Mouse (Mus musculus): ENCODE data around the gene Sim2.

Gene Sim2

DNA sequence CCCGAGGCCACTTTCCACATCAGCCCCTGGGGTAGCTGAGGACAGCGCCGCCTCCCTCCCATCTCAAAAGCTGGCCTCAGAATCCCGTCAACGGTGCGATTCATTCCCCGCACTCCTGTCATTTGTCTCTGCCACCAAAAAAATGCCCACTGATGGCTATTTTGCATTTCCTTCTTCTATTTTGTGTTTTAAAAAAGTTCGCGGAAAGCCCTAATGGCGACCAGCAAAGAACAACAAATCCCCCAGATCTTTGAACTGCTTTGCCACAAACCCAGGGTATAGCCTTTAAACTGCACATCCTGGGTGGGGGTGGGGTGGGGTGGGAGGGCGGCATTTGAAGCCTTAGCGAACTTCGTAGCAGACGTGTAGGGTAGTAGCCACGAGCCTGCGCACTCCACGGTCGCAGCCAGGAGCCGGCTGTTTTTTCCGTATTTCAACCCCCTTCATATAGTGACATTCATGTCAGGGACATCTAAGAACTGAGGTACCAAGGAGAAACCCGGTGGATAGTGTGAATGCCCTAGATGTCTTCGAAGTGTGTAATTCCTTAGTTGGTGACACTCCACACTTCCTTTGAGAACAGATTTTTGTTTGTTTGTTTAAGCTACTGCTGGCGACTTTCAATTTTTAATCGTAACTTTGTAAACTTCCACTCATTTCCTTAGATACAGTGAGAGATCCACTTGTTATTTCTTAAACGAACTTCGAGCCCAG is 10.5 kb downstream of the Sim2 start:
- DNase-seq (ENCODE audit: low read depth, low spot score): no peak

DNA sequence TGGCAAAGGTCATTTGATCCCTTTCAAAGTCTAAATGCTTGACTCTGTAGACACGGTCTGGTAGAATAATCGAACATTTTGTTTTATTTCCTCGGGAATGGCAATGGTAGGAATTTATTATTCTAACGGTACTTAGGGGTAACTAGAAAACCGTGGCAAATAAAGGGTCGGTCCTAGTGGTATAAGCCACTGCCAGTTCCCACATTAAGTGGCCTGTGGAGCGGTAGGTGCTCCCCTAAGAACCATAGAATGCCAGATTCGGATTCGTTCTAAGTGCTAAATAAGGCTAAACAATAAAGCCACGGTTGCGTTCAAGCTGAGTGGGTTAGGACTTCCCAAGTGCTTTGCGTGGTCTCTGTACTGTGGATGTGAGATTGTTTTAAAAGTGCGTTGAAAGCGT is 11.7 kb downstream of the Sim2 start:
- no peak for DNase-seq (ENCODE audit: low read depth, low spot score)

DNA sequence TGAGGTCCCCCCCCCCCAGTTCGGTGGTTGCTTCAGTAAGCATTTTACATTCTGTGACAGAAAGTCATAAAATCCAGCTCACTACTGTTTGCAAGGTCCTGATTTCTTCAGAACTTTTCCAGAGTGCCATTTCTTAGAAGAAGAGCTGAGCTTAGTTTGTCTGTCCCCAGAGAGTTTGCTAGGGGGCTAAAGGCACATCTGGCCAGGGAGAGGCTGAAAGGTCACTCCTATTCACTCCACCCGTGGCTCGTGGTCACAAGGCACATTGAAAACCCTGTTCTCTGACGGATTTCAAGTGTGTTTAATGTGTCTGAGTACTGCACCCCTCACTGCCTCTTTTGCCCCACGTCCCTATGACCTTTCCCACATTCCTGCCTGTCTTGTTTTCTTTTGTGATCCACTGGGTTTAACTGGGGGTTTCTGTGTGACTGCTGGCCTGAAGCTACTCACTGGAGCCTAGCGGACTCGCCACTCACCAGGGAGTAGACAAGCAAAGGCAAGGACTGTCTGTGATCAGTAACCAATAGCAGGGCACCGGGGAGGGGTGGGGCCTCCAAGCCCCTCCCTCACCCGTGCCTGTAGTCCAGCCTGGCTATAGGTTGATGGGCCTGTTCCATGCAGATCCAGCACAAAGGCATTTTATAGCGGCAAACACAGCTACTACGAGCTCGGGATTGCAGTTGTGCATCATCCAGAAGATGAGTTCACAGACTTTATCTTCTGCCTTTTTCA is 13.2 kb downstream of the Sim2 start:
- DNase-seq (ENCODE audit: low read depth, low spot score): no peak

DNA sequence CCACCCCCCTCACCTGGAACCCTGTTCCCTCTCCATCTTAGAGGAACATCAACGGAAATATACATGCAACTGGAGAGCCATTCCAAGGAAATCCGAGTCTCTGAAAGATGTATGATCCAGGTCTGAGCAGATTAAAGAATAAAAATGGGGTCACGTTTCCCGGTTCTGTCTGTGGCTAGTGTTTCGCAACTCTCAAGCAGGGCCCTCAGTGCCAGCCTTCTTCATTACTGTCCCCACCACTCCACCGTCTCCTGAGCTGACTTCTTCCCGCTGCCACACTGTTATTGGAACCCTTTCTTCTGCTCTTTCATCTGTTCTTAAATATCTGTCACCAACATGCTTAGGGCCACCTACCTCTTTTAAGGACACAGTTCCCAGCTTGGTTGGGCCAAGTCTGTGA is 28.4 kb downstream of the Sim2 start:
- DNase-seq (ENCODE audit: low read depth, low spot score): no peak

DNA sequence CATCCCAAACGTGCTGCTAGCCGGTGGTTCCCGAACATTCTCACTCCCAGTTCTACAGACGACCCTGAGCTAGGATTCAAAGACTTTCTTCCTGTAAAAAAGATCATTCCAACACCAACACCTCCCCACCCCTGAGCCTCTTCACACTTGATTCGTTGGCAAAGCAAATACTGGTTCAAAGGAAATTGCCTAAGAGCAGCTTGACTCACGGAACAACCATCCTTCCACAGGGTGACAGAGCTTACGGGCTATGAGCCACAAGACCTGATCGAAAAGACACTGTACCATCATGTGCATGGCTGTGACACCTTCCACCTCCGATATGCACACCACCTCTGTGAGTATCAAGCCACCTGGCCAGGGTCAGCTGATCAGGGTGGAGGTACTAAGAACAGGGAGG is 30.0 kb downstream of the Sim2 start:
- DNase-seq (ENCODE audit: low read depth, low spot score): no peak

DNA sequence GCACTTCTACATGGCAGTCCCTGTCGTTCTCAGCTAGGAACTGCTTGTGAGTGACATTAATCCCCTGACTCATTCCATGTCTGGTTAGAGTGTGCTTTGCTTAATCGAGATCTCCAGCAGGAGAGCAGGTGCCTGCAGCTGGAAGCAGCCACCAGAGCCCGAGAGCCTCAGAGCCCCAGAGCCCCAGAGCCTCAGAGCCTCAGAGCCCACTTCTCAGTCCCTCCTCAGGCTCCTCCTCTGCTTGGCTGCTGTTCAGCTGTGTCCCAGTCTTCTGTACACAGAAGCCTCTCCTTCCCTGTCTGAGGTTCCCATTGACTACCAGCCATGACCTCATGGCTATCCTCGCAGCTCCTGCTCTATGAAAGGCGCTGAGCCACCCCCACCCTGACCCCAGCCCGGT is 32.6 kb downstream of the Sim2 start:
- DNase-seq (ENCODE audit: low read depth, low spot score): no peak

DNA sequence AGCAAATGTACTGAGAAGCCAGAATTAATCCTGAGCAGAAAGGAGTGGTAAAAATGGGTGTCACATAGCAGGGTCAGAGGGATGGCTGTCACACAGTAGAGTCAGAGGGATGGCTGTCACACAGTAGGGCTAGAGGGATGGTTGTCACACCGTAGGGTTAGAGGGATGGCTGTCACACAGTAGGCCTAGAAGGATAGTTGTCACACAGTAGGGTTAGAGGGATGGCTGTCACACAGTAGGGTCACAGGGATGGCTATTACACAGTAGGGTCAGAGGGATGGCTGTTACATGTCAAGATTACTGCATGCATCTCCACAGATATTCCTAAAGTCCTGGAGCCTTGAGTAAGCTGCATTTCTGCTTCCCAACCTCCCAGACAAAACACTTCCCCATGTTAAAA is 33.7 kb downstream of the Sim2 start:
- DNase-seq (ENCODE audit: low read depth, low spot score): no peak

DNA sequence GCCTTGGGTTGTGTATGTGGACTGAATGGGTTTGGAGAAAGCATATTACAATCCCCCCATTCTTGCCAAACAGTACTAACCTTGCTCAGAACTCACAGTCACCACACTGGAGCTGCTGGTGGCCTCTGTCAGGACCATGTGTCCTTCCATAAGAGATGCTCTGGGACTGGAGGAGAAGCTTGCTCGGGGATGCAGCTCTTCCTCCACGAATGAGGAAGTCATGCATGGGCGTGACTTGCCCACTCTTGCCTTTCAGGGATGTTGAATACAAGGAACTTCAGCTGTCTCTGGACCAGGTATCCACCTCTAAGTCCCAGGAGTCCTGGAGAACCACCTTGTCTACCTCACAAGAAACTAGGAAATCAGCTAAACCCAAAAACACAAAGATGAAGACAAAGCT is 37.6 kb downstream of the Sim2 start:
- no peak for DNase-seq (ENCODE audit: low read depth, low spot score)

DNA sequence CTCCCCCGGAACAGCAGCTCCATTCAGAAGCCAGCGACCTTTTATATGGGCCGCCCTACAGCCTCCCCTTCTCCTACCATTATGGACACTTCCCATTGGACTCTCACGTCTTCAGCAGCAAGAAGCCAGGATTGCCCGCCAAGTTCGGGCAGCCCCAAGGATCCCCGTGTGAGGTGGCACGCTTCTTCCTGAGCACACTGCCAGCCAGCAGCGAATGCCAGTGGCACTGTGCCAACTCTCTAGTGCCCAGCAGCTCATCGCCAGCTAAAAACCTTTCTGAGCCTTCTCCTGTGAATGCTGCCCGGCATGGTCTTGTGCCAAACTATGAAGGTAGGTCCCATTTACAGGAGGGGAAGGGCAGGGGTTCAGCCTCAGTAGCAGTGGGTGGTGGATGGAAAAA is 38.5 kb downstream of the Sim2 start:
- DNase-seq (ENCODE audit: low read depth, low spot score): no peak

DNA sequence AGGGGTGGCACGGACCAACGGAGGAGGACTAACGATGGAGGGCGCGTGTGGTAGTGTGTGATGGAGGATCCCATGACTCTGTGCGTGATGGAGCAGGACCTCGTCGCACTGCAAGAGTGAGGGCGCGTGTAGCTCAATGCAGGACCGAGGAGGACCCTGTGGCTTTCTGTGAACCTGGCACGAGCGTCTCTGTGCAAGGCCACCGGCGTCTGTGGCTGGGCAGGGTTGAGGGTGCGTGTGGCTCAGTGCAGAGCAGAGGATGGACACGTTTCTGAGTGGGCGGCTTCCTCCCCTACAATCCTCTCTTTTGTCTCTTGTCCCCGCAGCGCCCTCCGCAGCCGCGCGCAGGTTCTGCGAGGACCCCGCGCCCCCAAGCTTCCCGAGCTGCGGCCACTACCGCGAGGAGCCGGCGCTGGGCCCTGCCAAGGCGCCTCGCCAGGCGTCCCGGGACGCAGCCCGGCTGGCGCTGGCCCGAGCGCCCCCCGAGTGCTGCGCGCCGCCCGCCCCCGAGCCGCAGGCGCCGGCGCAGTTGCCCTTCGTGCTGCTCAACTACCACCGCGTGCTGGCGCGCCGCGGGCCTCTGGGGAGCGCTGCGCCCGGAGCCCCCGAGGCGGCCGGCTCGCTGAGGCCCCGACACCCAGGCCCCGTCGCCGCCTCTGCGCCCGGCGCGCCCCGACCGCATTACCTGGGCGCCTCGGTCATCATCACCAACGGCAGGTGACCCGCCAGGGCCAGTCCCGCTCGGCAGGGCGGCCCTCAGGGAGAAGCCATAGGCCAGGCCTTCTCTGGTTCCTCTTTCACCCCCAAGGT is 40.6 kb downstream of the Sim2 start:
- DNase-seq (ENCODE audit: low read depth, low spot score): no peak

DNA sequence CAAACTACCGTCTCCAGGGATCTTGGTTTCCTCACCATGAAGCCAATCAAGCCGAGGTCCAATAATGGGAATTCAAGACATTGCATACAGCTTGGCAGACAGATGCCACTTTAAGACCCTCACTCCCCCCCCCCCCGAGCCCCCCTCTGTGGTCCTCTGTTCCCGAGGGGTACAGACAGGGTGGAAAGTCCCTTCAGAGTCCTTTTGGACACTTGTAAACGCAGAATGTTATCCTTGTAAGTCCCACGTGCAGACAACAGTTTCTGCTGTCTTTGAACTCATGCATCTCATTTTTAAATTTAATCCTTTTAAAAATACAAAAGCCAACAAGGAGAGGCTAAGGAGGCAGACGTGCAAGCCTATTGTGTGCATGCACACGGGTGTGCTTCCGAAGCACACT is 41.5 kb downstream of the Sim2 start:
- no peak for DNase-seq (ENCODE audit: low read depth, low spot score)

DNA sequence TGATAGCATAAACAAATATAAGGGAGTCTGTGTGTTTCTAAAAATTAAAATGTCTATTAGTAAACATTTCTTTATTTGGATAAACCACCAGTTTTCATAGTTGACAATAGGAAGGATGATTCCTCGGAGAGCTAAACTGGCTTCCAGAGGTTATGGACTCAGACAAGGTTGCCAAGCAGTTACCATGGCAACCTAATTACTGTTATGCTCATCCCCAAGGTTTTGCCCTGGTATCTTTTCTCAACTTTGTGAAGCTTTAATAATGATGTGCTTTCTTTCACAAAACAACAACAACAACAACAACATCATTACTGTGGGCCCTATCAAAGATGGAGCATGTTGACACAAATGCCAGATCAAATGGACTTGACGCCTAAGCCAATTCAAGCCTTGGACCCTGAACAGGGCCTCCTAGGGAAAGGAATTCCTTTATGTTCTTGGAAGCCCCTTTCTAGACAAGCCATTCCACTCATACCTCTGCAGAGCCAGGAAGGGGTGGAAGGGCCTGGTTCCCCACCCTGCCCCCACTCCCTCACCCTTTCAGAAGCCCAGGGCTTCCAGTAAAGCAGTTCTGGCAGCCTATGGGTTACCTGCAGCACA is 43.6 kb downstream of the Sim2 start:
- no peak for DNase-seq (ENCODE audit: low read depth, low spot score)

DNA sequence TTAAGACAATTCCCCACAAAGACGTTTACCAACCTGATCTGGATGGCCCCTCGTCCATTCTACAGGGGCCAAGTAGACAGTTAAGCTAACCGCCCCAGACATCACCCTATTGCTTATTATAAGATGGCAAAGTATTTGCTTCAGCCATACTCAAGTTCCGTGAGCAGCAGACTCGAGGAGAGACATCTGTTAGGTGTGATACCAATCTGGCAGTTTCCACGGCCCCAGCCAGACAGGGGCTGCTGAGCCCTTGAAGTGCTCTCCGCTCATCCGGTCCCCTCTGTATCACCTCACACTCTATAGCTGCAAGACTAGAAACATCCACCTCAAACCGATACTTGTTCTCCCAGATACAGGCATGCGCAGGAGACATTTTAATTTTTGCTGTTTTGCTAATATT is 49.5 kb downstream of the Sim2 start:
- no peak for DNase-seq (ENCODE audit: low read depth, low spot score)

DNA sequence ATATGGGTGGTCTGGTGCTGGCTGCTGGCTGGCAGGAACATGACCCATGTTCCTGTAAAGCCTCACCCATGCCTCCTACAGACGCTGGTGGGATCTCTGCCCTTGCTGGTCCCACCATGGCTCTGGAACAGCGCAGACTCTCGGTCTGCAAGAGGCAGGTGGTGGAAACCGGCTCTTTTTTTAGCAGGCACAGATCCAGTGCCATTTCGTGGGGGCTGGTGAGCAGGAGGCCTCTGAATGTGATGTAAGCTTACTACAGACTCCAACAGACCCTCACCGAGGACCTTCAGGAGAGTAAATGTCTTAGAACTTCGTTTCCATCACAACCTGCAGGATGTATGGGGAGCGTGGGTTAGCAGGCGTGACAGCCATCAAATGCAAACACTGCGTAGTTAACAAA is 56.0 kb downstream of the Sim2 start:
- no peak for DNase-seq (ENCODE audit: low read depth, low spot score)

DNA sequence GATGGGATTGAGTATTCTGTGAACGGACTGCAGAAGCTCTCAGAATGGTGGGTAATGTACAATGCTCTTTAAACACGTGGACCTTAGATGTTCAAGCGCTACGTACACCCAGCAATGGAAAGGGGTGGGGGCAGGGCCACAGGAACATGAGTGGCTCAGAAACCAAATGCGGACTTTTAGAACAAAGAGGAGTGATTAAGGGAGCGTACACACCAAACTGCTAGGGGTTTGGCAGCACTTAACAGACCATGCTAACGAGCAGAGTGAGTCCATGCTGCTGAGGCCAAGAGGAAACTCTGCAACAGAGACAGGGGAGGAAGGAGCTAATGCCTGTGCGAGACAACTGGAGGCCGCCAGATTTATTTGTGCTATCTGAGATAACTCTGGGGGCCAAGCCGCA is 58.6 kb downstream of the Sim2 start:
- DNase-seq (ENCODE audit: low read depth, low spot score): no peak

DNA sequence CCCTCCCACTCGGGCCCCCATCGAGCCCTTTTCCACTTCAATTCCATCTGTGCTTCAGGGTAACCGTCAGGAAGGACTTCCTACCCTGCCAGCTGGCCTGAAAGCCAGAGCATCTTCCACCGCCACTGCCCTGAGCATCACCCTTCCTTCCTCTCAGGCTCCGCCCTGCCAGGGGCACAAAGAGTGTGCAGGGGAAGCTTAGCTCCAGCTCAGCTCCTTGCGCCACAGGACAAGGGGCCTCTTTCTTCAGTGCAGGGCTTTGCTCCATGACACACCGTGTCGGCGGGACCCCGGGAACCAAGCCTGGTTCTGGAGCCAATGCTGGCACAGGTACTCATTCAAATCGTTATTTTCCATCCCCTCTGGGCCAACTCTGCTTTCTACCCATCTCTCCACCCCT is 63.4 kb downstream of the Sim2 start:
- DNase-seq (ENCODE audit: low read depth, low spot score): no peak

DNA sequence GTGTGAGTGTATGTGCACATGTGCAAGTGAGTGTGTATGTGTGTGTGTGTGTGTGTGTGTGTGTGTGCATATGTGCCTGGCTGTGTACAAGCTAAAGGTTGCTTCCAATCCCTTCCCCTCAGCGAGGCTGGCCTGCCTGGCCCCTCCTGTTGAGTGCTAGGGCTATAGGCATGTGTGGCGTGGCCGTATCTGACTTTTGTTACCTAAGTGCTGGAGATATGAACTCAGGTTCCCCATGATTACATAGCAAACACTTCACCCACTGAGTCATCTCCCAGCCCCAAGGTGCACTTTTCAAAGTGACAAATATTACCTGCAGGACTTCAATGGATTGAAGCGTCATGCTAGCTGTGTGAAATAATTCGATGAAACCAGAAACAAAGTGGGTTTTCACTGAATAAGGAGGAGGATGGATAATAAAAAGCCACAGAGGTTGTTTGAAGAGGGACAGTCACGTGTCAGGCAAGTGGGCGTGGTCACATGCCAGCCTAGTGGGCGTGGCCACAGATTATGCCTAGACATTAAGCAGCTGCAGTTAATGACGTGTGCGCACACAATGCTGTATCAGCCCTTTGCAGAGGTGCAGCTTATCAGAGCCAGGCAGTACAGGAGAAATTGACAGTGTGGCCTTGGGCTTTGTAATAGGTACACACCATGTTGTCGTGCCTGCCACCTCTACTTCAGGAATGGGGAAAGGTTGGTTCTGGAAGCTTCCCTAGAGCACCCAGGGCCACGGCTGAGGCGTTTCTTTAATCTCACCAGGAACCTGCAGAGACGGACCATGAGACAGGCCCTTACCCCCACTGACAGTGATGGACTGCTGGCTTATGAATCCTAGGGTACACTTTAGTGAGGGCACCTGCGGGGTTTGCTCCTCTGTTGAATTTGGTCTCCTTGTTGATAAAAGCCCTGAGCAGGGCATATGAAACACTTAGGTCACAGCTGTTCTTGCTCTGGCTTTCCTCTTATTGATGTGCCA is 65.7 kb downstream of the Sim2 start:
- DNase-seq (ENCODE audit: low read depth, low spot score): peak; percentile 5

DNA sequence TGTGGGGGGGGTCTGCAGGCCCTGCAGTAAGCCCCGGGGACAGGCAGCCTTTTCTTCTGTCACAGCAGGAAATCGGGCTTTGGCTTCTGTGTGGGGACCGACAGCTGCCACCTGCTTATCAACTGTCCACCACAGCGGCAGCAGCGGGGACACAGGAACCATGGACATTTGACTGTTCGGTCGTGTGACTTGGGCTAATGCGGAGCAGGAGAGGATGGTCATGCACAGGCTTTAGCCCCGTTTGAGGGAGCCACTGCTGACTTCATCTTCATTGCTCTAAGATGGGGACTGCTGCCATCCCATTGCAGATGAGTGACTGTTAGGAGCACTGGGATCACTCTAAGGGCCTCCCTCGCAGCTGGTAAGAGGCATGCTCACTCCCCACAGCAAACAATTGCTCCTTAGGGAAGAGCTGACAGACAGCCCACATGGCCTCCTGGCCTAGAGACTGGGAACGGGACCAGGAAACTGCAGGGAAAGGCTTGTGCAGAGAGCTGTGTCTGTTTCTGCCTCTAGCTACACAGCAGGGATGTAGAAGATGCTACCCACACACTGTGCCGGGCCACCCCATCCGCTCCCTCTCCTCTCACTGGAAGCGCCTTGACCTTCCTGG is 70.4 kb downstream of the Sim2 start:
- DNase-seq (ENCODE audit: low read depth, low spot score): no peak

DNA sequence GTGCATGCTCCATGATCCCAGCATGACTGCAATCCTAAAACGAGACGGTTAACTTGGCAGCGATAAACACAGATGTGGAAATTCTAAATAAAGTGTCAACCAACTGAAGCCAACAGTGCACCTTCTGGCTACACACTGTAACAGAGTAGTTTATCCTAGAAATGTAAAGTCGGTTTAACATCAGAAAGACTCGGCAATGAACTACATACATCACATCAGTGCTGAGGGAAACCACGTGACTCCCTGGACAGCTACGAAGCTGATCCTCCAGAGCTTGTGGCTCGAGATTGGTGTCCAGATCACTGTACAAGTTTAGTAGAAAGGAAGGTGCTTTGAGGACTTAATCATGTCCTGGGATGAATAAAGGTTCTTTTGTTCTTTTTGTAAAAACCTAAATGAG is 73.1 kb downstream of the Sim2 start:
- no peak for DNase-seq (ENCODE audit: low read depth, low spot score)

DNA sequence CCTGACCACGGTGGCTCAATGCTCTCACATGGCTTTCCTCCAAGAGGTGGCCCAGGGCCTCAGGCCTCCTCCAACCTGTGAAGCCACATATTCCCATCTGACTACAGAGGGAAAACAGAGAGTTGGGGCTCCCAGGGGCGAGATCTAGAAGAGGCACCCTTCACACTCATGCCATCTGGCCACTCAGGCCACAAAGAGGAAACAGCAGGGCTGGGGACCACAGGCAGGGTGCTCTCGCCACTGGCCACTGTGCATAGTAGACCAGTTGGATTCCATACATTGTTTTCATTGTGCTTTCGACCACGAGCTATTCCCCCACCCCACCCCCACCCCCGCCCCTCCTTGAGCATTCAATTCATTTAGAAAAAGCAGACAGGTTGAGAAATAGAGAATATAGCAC is 77.3 kb downstream of the Sim2 start:
- no peak for DNase-seq (ENCODE audit: low read depth, low spot score)

DNA sequence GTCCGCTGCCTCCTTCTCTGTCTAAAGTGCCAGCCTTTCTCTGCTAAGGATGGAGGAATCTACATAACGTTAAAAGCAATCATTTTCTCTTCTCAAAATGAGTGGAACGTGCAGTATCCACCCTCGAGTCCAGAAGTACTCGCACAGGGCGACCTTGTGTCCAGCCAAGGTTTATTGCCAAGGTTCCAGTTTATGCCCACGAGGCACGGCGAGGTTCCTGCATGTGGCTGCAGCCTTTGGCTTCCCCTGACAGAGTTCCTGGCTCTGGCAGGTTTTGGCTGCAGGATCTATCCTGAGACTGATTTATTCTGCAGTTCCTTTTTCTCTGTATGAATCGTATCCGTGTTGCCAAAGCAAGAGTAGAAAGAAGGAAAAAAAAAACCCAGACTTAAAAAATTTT is 78.3 kb downstream of the Sim2 start:
- DNase-seq (ENCODE audit: low read depth, low spot score): no peak
